Mouse (Mus musculus): Measurements from ENCODE around the gene Tmcc2. TPM values are rescaled to one million over a fixed set of nuclear protein-coding genes. Genes with fewer than 3 reads are reported as not detected.
A peak's percentile ranks its signal among the peaks of the same experiment; 100 is the strongest.

Tmcc2 gene
- polyA plus RNA-seq (2012; ENCODE audit: insufficient read depth, low replicate concordance): 26.7 and 30.0 TPM in 2 replicates

DNA sequence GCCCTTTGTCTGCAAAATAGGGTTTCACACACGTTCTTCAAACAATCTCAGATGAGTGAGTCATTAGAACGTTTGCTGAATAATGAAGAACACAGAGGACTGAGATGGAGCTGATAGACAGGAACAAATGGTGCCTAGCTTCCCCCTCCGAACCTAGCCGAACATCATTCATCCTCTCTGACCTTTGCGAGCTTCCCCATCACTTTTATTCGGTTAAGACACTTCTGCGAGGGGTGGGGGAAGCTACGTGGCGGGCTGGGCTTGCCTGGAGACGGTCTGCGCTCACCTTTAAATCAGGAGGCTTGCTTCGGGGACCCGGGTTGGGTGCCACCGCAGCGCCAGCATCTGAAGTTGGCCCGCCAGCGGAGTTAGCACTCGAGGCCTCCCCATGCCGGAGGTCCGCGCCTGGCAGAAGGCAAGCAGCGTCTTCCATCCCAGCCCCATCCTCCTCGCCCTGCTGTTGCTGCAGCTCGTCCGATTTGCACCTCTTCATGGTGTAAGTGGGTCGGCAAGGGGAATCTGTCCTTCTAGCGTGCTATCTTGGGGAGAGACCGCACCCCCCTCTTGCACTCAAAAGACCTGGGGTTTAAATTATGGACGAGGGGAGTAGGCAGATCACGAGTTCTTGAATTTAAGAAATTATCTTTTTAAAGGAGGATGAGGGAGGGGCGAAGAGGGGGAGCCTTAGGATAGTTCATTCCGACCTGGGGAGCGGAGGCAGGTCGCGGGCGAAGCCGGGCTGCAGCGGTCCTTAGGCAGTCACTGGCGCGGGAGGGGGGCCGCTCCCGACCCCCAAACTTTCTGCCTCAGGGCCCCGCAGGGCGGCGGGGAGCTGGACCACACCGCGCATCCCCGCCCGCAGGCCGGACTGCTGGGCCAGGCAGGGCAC lies at the start of gene Tmcc2:
Gene Tmcc2, minus strand, starts transcription at position 591 of the 889 bp plus-strand sequence.
- TF ChIP-seq FLI1 (IDR thresholded peaks at IDR 0.05; ENCODE audit: low read length) (no peak), GATA1 (IDR thresholded peaks at IDR 0.05; ENCODE audit: borderline replicate concordance, low read length) (no peak)
- H3K36me3 ChIP-seq (replicated peaks; ENCODE audit: low read length): no peaks in the 10 kb centered on the region
- H3K27me3 ChIP-seq (replicated peaks): peaks cover 94% of the 10 kb centered on the region
- peak within 1 kb of the TSS; percentile 89 for H3K4me3 ChIP-seq (replicated peaks)
- peaks cover 41% of the 10 kb centered on the region for H3K4me1 ChIP-seq
- H3K9me3 ChIP-seq: no peaks in the 10 kb centered on the region

DNA sequence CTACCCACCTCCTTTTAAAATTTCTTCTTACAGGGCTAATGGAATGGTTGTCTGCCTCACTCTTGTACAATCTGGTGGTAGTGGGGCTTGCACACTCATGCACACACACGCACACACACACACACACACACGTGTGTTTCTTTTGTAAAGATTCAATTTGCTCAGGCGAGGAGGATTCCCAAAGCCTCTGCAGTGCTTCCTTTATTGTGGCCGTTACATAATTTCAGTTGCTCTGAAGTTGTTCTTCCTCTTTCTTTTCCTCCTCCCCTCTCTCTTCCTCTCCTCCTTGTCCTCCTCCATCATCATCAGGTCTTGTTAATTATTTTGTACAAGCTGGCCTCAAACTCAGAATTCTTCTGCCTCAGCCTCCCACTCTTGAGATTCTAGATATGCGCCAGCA lies 46.3 kb upstream of the Tmcc2 start:
- H3K4me1 ChIP-seq: peaks cover 9% of the 10 kb centered on the region
- peaks cover 3% of the 10 kb centered on the region; the same call in 1 of the 2 replicates for H3K9me3 ChIP-seq
- H3K27me3 ChIP-seq (replicated peaks): peaks cover 4% of the 10 kb centered on the region
- TF ChIP-seq FLI1 (IDR thresholded peaks at IDR 0.05; ENCODE audit: low read length): no peak
- no peak for TF ChIP-seq GATA1 (IDR thresholded peaks at IDR 0.05; ENCODE audit: borderline replicate concordance, low read length)
- no peak overlapping the region for H3K4me3 ChIP-seq (replicated peaks)
- H3K36me3 ChIP-seq (replicated peaks; ENCODE audit: low read length): peaks cover 30% of the 10 kb centered on the region

DNA sequence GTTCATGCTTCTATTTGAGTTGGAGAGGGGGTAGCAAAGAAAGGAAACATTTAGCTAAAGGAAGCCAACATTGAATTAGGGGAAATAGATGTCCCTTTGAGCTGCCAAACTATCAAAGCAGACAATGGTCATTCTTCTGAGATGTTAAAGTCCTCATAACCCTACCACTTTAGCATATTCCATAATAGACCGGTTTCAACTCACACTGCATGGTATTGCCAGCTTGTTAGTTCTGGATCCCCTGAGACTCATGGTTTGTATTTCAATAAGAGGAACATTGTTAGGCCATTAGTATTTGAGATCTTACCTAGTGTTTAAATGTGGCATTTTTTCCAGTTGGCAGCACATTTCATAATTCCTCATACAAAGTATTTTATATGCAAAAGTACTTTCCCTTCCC lies 45.9 kb upstream of the Tmcc2 start:
- TF ChIP-seq FLI1 (IDR thresholded peaks at IDR 0.05; ENCODE audit: low read length) (no peak), GATA1 (IDR thresholded peaks at IDR 0.05; ENCODE audit: borderline replicate concordance, low read length) (no peak)
- Histone ChIP-seq H3K27me3 (replicated peaks) (peaks cover 4% of the 10 kb centered on the region), H3K36me3 (replicated peaks; ENCODE audit: low read length) (peaks cover 26% of the 10 kb centered on the region), H3K4me1 (peaks cover 9% of the 10 kb centered on the region), H3K4me3 (replicated peaks) (no peak overlapping the region), H3K9me3 (peaks cover 3% of the 10 kb centered on the region; the same call in 1 of the 2 replicates)

GRCm38 (mm10) chr1:132436320-132436958 lies 45.4 kb upstream of the Tmcc2 start:
- no peak for TF ChIP-seq GATA1 (IDR thresholded peaks at IDR 0.05; ENCODE audit: borderline replicate concordance, low read length)
- no peak for TF ChIP-seq FLI1 (IDR thresholded peaks at IDR 0.05; ENCODE audit: low read length)
- H3K4me3 ChIP-seq (replicated peaks): no peak overlapping the region
- H3K27me3 ChIP-seq (replicated peaks): peaks cover 4% of the 10 kb centered on the region
- peaks cover 3% of the 10 kb centered on the region; the same call in 1 of the 2 replicates for H3K9me3 ChIP-seq
- H3K36me3 ChIP-seq (replicated peaks; ENCODE audit: low read length): peaks cover 22% of the 10 kb centered on the region
- H3K4me1 ChIP-seq: peaks cover 9% of the 10 kb centered on the region

GRCm38 (mm10) chr1:132434032-132434431 lies 43.0 kb upstream of the Tmcc2 start:
- Histone ChIP-seq H3K9me3 (no peaks in the 10 kb centered on the region), H3K36me3 (replicated peaks; ENCODE audit: low read length) (peaks cover 11% of the 10 kb centered on the region)
- no peak for TF ChIP-seq GATA1 (IDR thresholded peaks at IDR 0.05; ENCODE audit: borderline replicate concordance, low read length)
- TF ChIP-seq FLI1 (IDR thresholded peaks at IDR 0.05; ENCODE audit: low read length): no peak

DNA sequence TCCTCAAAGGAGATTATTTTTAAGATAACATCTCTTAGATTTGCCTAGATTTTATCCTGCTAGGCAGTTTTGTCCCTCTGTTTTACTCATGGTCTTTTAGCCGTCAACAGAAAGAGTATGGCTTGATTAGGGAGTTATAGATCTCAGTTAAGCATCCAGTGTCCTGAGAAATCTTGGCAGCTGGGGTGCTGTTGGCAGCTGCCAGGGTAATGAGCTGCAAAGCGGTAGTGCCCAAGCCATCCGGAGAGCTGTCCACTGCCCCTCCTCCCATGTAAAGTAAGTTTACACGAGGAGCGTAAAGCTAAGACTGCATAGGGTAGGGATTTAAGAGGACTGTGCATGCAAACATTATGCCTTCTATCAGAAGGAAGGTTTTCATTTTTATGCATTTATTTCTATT lies 42.3 kb upstream of the Tmcc2 start:
- Histone ChIP-seq H3K36me3 (replicated peaks; ENCODE audit: low read length) (peaks cover 11% of the 10 kb centered on the region), H3K4me3 (replicated peaks) (no peak overlapping the region), H3K9me3 (no peaks in the 10 kb centered on the region), H3K4me1 (peaks cover 16% of the 10 kb centered on the region), H3K27me3 (replicated peaks) (peaks cover 5% of the 10 kb centered on the region)
- TF ChIP-seq FLI1 (IDR thresholded peaks at IDR 0.05; ENCODE audit: low read length) (no peak), GATA1 (IDR thresholded peaks at IDR 0.05; ENCODE audit: borderline replicate concordance, low read length) (no peak)

More at GRCm38 (mm10) chr1:132434032-132434431, 43.0 kb upstream of the Tmcc2 start:
- Histone ChIP-seq H3K27me3 (replicated peaks) (peaks cover 5% of the 10 kb centered on the region), H3K4me3 (replicated peaks) (no peak overlapping the region), H3K4me1 (peaks cover 11% of the 10 kb centered on the region)

GRCm38 (mm10) chr1:132431716-132432115 lies 40.6 kb upstream of the Tmcc2 start:
- H3K9me3 ChIP-seq: no peaks in the 10 kb centered on the region
- no peak overlapping the region for H3K4me3 ChIP-seq (replicated peaks)
- TF ChIP-seq GATA1 (IDR thresholded peaks at IDR 0.05; ENCODE audit: borderline replicate concordance, low read length): no peak
- no peak for TF ChIP-seq FLI1 (IDR thresholded peaks at IDR 0.05; ENCODE audit: low read length)
- H3K36me3 ChIP-seq (replicated peaks; ENCODE audit: low read length): peaks cover 11% of the 10 kb centered on the region
- peaks cover 14% of the 10 kb centered on the region for H3K4me1 ChIP-seq
- H3K27me3 ChIP-seq (replicated peaks): peaks cover 5% of the 10 kb centered on the region

GRCm38 (mm10) chr1:132430818-132431217 lies 39.7 kb upstream of the Tmcc2 start:
- TF ChIP-seq GATA1 (IDR thresholded peaks at IDR 0.05; ENCODE audit: borderline replicate concordance, low read length): no peak
- no peak for TF ChIP-seq FLI1 (IDR thresholded peaks at IDR 0.05; ENCODE audit: low read length)
- Histone ChIP-seq H3K27me3 (replicated peaks) (peaks cover 5% of the 10 kb centered on the region), H3K4me1 (peaks cover 12% of the 10 kb centered on the region; the same call in 1 of the 2 replicates), H3K36me3 (replicated peaks; ENCODE audit: low read length) (peaks cover 9% of the 10 kb centered on the region), H3K9me3 (no peaks in the 10 kb centered on the region), H3K4me3 (replicated peaks) (no peak overlapping the region)

DNA sequence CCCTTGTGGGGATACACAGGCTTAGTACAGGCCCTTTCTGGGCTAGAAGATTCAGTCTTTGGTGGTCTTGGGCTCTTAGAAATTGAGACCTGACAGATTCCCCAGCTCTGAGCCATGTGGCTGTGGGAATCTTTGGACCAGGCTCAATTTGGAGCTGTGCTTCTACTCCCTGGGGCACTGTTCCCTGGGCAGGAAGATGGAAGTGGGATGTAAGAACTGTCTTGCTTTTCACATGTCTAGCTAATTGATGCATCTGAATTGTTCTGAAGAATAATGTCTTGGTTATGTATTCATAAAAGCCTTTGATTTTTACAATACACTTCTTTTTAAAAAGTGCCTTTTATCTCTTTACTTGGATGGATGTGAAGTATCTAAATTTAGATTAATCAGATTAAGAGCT lies 34.5 kb upstream of the Tmcc2 start:
- peaks cover 4% of the 10 kb centered on the region; the same call in 1 of the 2 replicates for H3K9me3 ChIP-seq
- H3K27me3 ChIP-seq (replicated peaks): peaks cover 6% of the 10 kb centered on the region
- TF ChIP-seq FLI1 (IDR thresholded peaks at IDR 0.05; ENCODE audit: low read length): no peak
- TF ChIP-seq GATA1 (IDR thresholded peaks at IDR 0.05; ENCODE audit: borderline replicate concordance, low read length): no peak
- H3K4me1 ChIP-seq: peaks cover 10% of the 10 kb centered on the region; the same call in 1 of the 2 replicates
- peaks cover 7% of the 10 kb centered on the region for H3K36me3 ChIP-seq (replicated peaks; ENCODE audit: low read length)
- H3K4me3 ChIP-seq (replicated peaks): no peak overlapping the region
